Mouse (Mus musculus) small intestine, adult 2 months (tissue): ENCODE data around the gene Nell1. TPM values are rescaled to one million over a fixed set of nuclear protein-coding genes. Genes with fewer than 3 reads are reported as not detected.

ENCODE experiments used
- H3K27ac ChIP-seq: fragments of 200-500 bp; 2 replicates; pipeline ENCODE4 v1.5.1; 2012; ENCODE audit warnings: low read depth, low read length, control low read depth, inconsistent platforms; ENCODE audit not compliant: insufficient read depth
- H3K27me3 ChIP-seq: fragments of 200-500 bp; 2 replicates; pipeline ENCODE4 v1.6.1; 2012; ENCODE audit warnings: mild to moderate bottlenecking, moderate library complexity, low read length, inconsistent platforms; ENCODE audit not compliant: control insufficient read depth, insufficient read depth
- H3K36me3 ChIP-seq: fragments of 200-500 bp; 2 replicates; pipeline ENCODE4 v1.6.1; 2012; ENCODE audit warnings: mild to moderate bottlenecking, low read length, control low read depth, inconsistent platforms; ENCODE audit not compliant: control insufficient read depth, insufficient read depth
- H3K4me1 ChIP-seq: fragments of 200-500 bp; 2 replicates; pipeline ENCODE4 v1.6.1; 2012; ENCODE audit warnings: low read length, inconsistent platforms, mixed read lengths; ENCODE audit not compliant: control insufficient read depth, insufficient read depth, insufficient read length
- H3K4me3 ChIP-seq: fragments of 200-500 bp; 2 replicates; pipeline ENCODE4 v1.5.1; 2012; ENCODE audit warnings: low read depth, mild to moderate bottlenecking, control low read depth, inconsistent platforms, low read length, moderate library complexity
- CTCF ChIP-seq: fragments of 200-500 bp; IDR thresholded peaks from 2 replicates; pipeline ENCODE4 v1.5.1; 2012; ENCODE audit warnings: low read depth, mild to moderate bottlenecking, control low read depth, inconsistent platforms, low read length, moderate library complexity, mixed read lengths; ENCODE audit not compliant: insufficient replicate concordance, insufficient read length; ENCODE audit errors: extremely low read depth
- POLR2A ChIP-seq: fragments of 200-500 bp; IDR thresholded peaks from 2 replicates; pipeline ENCODE4 v1.6.1; 2012; ENCODE audit warnings: low read depth, mild to moderate bottlenecking, control low read depth, inconsistent platforms, low read length, moderate library complexity
- WGBS: fragments of 180-500 bp; shearing (Covaris S2); methylation state at CpG from one replicate; pipeline ENCODE4 v1.1.7; 2018; 5-methylcytosine and 5-hydroxymethylcytosine counted together
- polyA plus RNA-seq: library from polyadenylated mRNA; depleted of rRNA; stranded (reverse); fragments of >200 nt; gene quantifications from 2 replicates; pipeline ENCODE4 v1.2.3, GENCODE M21; 2012

The Nell1 gene
- polyA plus RNA-seq, 1 experiment = 0.32 TPM

- 53% methylated on average over 2 of the region's 2 CpGs for WGBS
- H3K4me3 ChIP-seq = no peak overlapping the region
- H3K4me1 ChIP-seq = no peaks in the 10 kb centered on the region
- no peaks in the 10 kb centered on the region for H3K27me3 ChIP-seq
- no peaks in the 10 kb centered on the region for H3K36me3 ChIP-seq
- TF ChIP-seq CTCF = no peak
- H3K27ac ChIP-seq = no peak overlapping the region
Measured at GRCm38 (mm10) chr7:50153618-50154017, 179.0 kb downstream of the Nell1 start.

- no peak overlapping the region for H3K27ac ChIP-seq
- H3K36me3 ChIP-seq = no peaks in the 10 kb centered on the region
- no peaks in the 10 kb centered on the region for H3K27me3 ChIP-seq
- TF ChIP-seq CTCF = no peak
- no peak for TF ChIP-seq POLR2A
- H3K4me3 ChIP-seq = no peak overlapping the region
- 68% methylated on average over 5 of the region's 5 CpGs for WGBS
- H3K4me1 ChIP-seq = no peaks in the 10 kb centered on the region
Measured at GRCm38 (mm10) chr7:50162602-50163001, 187.9 kb downstream of the Nell1 start.

- H3K36me3 ChIP-seq = no peaks in the 10 kb centered on the region
- no peak for TF ChIP-seq CTCF
- no peak for TF ChIP-seq POLR2A
- H3K4me3 ChIP-seq = no peak overlapping the region
- H3K4me1 ChIP-seq = no peaks in the 10 kb centered on the region
- H3K27ac ChIP-seq = no peak overlapping the region
- no peaks in the 10 kb centered on the region for H3K27me3 ChIP-seq
Measured at GRCm38 (mm10) chr7:50168778-50169177, 194.1 kb downstream of the Nell1 start.

- Histone ChIP-seq H3K27me3 (no peaks in the 10 kb centered on the region), H3K36me3 (no peaks in the 10 kb centered on the region), H3K4me1 (no peaks in the 10 kb centered on the region), H3K27ac (no peak overlapping the region), H3K4me3 (no peak overlapping the region)
- no peak for TF ChIP-seq CTCF
- TF ChIP-seq POLR2A = no peak
- WGBS = 77% methylated on average over 6 of the region's 6 CpGs
Measured at GRCm38 (mm10) chr7:50186306-50186705, 211.6 kb downstream of the Nell1 start.

GRCm38 (mm10) chr7:50193955-50194354 lies 219.3 kb downstream of the Nell1 start:
- Histone ChIP-seq H3K4me3 (no peak overlapping the region), H3K4me1 (no peaks in the 10 kb centered on the region), H3K27ac (no peak overlapping the region), H3K27me3 (no peaks in the 10 kb centered on the region), H3K36me3 (no peaks in the 10 kb centered on the region)
- TF ChIP-seq CTCF (no peak), POLR2A (no peak)
- WGBS = 93% methylated on average over 7 of the region's 7 CpGs

GRCm38 (mm10) chr7:50195080-50195611 lies 220.5 kb downstream of the Nell1 start:
- no peak overlapping the region for H3K27ac ChIP-seq
- TF ChIP-seq CTCF (no peak), POLR2A (no peak)
- no peaks in the 10 kb centered on the region for H3K4me1 ChIP-seq
- no peaks in the 10 kb centered on the region for H3K27me3 ChIP-seq
- no peak overlapping the region for H3K4me3 ChIP-seq
- WGBS = 41% methylated on average over 3 of the region's 3 CpGs
- no peaks in the 10 kb centered on the region for H3K36me3 ChIP-seq

GRCm38 (mm10) chr7:50205268-50205667 lies 230.6 kb downstream of the Nell1 start:
- Histone ChIP-seq H3K36me3 (no peaks in the 10 kb centered on the region), H3K27ac (no peak overlapping the region), H3K4me3 (no peak overlapping the region), H3K27me3 (no peaks in the 10 kb centered on the region), H3K4me1 (no peaks in the 10 kb centered on the region)
- WGBS = 48% methylated on average over 2 of the region's 2 CpGs
- TF ChIP-seq CTCF = no peak
- TF ChIP-seq POLR2A = no peak

GRCm38 (mm10) chr7:50210678-50211251 lies 236.1 kb downstream of the Nell1 start:
- Histone ChIP-seq H3K27ac (no peak overlapping the region), H3K4me3 (no peak overlapping the region)
- TF ChIP-seq CTCF = no peak
- no peak for TF ChIP-seq POLR2A

More at GRCm38 (mm10) chr7:50210678-50211251, 236.1 kb downstream of the Nell1 start:
- no peaks in the 10 kb centered on the region for H3K27me3 ChIP-seq
- no peaks in the 10 kb centered on the region for H3K4me1 ChIP-seq
- H3K36me3 ChIP-seq = no peaks in the 10 kb centered on the region
- WGBS = 44% methylated on average over 6 of the region's 6 CpGs
